Mouse (Mus musculus) embryo, embryonic 10.5 days (tissue): ENCODE results near the gene Wnt10a.
"Not testable (repeated sequence)": the region's sequence is repeated elsewhere in the genome, so short reads cannot be mapped to it uniquely, and the experiment has no call there.

Source experiments
- DNase-seq: peaks from one replicate; pipeline ENCODE4 v3.0.0-alpha.2; 2015; ENCODE audit warnings: low spot score

Wnt10a gene

DNA sequence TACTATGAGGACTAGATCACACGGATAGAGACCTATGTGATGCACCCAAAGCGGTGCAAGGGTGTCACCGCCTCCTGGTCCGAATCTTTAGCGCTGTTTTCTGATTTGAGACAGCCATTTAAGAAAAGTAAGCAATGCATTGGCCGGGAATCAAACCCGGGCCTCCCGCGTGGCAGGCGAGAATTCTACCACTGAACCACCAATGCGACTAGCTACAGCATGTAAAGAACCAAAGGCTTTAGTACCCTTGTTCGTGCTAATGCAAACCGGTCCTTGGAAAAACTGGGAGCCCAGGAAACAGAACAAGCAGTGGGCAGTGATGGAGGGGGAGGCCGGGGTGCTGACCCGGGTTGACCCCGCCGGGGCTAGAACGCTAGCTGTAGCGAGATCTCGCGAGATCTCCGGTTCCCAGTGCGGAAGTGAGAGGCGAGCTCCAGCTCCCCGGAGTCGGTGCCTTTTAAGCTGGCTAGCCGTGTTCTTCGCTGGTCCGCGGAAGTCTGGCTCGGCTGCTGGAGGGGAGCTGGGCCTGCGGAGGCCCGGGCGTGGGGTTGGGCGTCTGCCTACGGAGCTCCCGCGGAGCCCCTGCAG is 25.4 kb downstream of the Wnt10a start:
- DNase-seq, result peak; percentile 96

DNA sequence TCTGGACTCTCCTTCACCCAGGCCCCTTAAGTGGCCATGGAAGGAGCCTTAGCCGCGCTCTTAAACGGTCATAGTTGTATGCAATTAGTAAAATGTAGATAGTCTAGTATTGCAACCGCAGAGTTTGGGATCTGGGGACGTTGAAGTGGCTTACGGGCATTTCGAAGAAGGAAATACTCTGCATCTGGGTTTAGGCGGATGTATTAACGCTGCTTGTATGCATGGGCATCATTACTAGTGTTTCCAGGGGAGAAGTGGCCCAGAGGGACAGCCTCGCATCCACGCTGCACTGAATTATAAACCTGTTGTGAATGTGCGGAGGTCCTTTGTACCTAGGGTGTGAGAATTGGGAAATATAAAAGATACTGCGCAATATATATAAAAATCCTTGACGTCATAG is 25.9 kb downstream of the Wnt10a start:
- DNase-seq, result no peak

DNA sequence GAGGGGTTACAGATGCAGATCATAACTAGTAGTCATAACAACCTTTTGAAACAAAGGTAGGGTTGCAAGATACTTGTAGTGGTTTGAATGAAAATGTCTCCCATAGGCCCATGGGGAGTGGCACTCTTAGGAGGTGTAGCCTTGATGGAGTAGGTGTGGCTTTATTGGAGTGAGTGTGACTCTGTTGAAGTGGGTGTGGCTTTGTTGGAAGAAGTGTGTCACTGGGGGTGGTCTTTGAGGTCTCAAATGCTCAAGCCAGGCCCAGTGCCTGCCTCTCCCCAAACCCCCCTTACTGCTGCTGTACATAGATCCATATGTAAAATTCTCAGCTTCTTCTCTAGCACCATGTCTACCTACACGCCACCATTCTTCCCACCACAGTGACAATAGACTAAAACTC is 27.2 kb downstream of the Wnt10a start:
- DNase-seq, result no peak

DNA sequence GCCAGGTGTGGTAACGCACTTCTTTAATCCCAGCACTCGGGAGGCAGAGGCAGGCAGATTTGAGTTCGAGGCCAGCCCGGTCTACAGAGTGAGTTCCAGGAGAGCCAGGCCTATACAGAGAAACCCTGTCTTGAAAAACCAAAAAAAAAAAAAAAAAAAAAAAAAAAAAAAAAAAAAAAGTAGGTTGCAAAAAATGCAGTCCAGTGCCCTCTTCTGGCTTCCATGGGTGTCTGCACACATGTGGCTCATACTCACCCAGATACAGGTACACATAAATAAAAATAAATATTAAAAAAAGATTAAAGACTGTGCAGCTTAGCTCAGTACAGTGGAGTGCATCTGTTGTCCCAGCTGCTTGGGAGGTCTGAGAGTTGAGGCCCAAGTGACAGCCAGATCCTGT is 32.3 kb downstream of the Wnt10a start:
- DNase-seq, result not testable (repeated sequence)

DNA sequence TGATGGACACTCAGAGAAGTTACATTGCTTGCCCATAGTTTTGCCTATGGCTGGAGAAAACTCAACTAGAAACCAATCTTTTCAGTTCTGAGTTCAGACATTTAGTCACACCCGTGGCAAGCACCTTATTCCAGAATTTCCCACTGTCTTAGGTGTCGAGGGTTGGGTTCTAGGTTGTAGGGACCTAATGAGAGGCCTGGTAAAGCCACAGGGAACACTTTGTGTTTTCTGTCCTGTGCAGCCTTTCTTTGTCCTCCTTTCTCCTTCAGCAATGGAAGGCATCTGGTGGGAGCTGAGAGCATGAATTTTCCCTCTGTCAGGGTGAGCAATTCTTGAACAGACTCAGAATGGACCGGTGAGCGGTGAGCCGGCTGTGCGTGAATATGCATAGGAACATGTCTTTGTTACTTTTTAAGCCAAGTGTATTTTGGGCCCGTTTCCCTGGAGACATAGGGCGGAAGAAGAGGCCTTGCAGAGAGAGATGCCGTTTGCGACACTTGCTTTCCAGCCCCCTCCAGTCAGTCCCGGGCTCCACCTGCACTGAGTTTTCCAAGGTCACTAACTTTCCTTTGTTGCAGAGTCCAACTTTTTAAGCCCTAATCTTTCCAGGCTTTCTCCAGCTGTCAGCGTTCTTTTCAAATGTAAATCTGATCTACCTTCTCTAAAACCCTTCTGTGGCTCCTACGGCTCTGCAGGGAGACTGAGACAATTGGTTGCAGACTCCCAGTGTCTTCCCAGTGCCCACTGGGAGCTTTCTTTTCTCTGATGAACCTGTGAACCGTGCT is 33.4 kb downstream of the Wnt10a start:
- DNase-seq, result peak; percentile 84

DNA sequence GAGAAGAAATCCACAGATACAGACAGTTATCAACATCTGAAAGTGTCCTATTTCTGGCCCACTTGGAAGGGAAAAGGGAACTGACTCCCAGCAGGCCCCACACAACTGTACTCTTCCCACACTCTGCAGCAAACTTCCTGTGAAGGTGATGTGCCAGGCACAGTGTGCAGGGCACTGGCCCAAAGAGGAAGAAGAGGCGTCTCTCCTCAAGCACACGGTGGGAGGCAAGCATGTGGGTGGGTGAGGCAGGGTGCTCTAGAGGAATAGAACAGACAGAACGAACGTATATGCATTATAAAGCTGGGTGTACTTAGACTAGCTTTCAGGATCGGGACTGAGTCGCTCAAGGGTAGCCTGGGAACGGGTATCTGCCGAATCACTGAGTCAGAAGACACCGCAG is 38.7 kb downstream of the Wnt10a start:
- no peak for DNase-seq

DNA sequence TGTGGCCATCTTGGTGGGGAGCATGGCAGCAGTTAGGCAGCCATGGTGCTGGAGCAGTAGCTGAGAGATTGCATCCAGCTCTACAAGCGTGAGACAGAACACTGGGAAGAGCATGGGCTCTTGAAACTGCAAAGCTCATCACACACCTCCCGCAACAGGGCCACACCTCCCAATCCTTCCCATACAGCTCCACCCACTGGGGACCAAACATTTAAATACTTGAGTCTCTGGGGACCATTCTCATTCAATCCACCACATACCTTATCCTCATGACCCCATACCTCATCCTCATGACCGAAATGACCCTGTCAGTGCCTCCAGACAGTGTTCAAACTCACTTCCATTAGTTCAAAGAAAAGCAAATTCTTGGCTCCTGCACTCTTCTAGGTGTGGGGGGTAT is 41.9 kb downstream of the Wnt10a start:
- no peak for DNase-seq

DNA sequence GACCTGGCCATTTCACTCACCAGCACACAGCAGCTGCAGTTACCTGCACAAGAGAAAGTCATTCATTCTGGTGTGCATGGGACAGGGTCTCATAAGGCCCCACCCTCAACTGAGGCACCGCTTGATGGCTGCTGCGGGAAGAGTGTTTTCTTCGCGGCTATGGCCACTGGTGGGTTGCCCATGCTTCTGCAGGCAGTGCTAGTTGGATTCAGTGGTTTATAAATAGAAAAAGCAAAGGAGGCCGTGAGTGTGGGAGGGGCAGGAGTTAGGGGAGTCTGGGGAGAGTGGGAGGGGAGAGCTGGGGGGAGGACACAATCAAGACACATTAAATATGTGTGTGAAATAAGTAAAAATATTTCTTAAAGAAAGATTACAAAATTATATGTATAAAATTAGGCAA is 51.8 kb downstream of the Wnt10a start:
- no peak for DNase-seq

DNA sequence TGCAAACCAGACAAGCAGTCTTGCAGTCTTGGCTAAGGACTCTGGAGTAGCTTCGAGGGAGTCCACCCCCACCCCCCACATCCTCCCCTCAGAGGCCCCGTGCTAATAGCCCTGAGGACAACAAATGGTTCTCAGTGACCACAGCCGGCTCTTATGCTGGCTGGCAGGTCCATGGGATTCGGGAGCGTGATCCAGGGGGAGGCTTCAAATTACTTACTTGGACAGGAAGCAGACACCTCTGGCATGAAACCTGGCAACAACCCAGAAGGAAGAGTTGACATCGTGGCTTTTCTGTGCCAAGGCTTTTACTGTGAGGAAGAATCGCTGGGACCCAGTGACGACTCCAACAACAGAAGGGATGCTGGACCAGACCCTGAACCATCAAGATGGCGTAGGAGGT is 55.0 kb downstream of the Wnt10a start:
- DNase-seq, result no peak

DNA sequence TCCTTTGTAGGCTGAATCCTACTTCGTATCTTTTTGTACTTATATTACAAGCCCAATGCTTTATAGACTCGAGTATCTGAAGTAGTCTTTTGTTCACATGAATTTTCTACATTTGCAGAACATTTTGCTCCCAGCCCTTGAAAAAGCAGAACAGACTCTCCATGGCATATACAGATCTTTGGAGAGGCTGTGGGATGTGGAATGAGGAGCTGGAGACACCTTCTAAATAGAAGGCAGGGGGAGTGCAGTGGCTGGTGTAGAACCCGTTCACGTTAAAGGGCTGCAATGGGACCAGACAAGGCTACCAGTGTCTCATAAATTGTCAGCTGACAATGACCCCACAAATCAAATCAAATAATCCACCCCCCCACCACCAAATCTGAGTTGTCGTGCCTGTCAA is 57.6 kb downstream of the Wnt10a start:
- DNase-seq, result no peak

DNA sequence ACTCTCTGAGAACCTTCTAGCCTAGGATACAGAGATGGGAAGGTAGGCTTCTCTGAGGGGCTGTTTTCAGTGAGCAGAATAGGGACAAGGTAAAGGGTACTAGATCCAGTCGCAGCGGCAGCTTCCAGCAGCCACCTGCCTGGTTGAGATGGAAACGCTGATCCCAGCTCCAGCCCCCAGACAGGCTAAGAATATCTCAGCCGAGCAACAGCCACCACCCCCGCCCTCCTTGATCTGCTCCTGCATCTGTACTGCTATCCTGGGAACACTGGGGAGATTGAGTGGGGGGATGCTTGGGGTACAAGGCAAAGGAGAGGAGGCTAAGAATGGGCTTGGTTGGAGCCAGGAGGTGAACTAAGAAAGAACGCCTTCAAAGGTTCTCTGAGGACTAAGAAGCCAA is 58.9 kb downstream of the Wnt10a start:
- DNase-seq, result no peak

DNA sequence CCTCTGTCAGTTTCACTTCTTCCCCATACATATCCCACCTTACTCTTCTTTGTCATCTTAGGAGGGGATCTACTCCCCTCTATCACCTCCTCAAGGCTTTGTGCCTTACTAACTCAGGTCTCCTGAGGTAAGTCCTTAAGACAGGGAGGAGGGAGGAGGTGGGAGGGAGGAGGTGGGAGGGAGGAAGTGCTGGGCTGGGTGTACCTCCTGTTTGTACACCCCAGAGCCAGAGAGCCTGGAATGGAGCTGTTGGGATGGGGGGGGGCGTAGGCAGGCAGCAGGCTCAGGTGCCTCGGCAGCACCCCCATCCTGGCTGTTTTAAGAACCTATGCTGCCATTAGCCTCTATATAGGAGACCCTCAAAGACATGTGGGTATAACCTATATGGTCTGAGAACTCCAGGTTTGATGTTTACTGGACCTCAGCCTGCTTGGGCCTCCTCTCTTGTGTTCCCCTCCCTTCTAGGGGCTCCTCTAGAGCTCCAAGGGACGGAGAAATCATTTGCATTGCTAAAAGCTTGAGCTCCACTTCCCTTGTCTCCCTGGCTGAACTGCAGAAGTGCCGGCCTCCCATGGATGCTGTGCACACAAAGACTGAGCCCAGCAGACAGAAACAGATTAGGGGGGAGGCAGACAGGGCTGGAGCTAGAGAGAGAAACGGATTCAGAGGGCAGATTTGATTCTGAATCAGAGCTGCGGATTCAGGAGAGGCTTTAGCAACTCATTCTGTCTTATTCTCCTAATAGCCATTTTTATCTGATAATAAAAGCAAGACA is 59.9 kb downstream of the Wnt10a start:
- DNase-seq, result peak; percentile 58
